Mouse (Mus musculus): Measurements from ENCODE around the gene Cnst. TPM values are rescaled to one million over a fixed set of nuclear protein-coding genes. Genes with fewer than 3 reads are reported as not detected.

The Cnst gene
- total RNA-seq, 2 experiments from 2014 or later, result 33.8 to 34.1 TPM

DNA sequence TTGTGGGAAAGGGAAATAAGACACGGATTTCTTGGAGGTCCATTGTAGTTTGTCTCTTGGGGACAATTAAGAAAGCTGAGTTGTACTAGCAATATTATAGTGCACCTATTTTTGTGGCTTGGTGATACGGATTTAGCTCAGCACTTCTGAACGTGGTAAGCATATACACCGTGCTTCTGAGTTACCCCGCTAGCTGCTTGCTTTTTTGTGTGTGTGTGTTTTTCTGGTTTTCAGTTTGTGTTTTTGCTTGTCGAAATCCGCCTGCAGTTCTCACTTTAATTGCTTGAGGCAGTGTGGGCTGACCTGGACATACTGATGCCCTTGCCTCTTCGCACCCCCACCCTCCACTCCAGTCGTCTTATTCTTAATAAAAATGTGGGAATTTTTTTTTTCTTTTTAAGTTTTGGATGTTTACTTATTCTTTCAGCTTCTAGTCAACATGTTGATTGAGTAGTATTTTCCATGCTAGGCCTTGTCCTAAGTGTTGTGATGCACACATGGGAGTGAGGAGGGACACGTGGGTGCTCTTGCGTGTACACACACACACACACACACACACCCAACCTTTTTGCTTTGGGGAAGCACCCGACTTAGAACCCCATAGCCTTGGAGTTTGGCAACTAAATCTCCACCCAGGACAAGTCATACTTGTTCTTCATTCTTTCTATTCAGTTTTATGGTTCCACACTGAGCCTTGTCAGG lies 122.8 kb downstream of the Cnst start:
- DNase-seq (ENCODE audit: low spot score in 2 of 2), result no peak
- intact Hi-C loops (cut with DNase I), result no loop called here

DNA sequence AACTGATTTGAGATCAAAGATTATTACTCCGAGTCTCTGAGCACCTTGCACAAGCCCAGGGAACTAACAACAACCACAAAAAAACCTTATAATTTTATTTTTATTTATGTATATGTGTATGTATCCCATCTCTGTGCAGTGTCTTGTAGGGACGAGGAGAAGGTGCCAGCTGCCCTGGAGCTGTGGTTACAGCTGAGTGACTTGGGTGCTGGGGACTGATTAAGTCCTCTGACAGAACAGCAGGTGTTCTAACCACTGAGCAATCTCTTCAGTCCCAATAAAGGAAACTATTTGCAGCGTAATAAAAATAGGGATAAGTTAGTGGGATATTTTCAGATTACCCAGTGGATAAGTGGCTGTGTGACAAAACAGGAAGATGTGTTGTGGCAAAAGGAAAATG lies 128.2 kb downstream of the Cnst start:
- intact Hi-C loops (cut with DNase I), result no loop called here
- no peak for DNase-seq (ENCODE audit: low spot score in 2 of 2)

DNA sequence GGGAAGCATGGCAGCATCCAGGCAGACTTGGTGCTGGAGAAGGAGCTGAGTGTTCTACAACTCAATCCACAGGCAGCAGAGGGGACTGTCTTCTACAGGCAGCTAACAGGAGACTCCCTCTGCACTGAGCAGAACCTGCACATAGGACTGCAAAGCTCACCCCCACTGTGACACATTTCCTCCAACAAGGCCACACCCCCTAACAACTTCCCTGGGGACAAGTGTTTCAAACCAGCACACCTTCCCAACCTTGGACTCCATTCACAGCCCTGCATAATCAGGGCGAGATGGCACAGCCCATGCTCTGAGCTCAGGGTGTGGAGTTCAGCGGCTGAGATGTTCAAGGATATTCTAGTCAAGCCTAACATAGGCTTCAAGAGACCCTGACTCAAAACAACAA lies 130.9 kb downstream of the Cnst start:
- intact Hi-C loops (cut with DNase I), result no loop called here
- DNase-seq (ENCODE audit: low spot score in 2 of 2), result no peak

Other genes starting within 250 kb of the Cnst start
- gene Smyd3, start 28.3 kb upstream of the Cnst start, total RNA-seq (2021), result 10 to 100 TPM; 19.1 to 20.6 TPM
- gene Tfb2m, start 103 bp upstream of the Cnst start, total RNA-seq (2021), result 10 to 100 TPM; 22.3 to 27.0 TPM
- 10 to 100 TPM; 58.6 to 61.2 TPM for gene Sccpdh, start 121.8 kb downstream of the Cnst start, total RNA-seq (2021)
- under 1 TPM; 0.13 TPM for gene Kif28, start 198.9 kb downstream of the Cnst start, total RNA-seq (2021)

Measured in left cerebral cortex, postnatal 14 days (tissue).